Mouse (Mus musculus) right cerebral cortex, postnatal 36 days (tissue): Measurements from ENCODE around the gene Sorbs1.

ENCODE experiments used
- DNase-seq, 2 experiments: peaks; one replicate each; pipeline ENCODE4 v3.0.0; 2022; ENCODE audit warnings: low spot score in 2 of 2, mixed read lengths in 1 of 2

Gene Sorbs1

DNA sequence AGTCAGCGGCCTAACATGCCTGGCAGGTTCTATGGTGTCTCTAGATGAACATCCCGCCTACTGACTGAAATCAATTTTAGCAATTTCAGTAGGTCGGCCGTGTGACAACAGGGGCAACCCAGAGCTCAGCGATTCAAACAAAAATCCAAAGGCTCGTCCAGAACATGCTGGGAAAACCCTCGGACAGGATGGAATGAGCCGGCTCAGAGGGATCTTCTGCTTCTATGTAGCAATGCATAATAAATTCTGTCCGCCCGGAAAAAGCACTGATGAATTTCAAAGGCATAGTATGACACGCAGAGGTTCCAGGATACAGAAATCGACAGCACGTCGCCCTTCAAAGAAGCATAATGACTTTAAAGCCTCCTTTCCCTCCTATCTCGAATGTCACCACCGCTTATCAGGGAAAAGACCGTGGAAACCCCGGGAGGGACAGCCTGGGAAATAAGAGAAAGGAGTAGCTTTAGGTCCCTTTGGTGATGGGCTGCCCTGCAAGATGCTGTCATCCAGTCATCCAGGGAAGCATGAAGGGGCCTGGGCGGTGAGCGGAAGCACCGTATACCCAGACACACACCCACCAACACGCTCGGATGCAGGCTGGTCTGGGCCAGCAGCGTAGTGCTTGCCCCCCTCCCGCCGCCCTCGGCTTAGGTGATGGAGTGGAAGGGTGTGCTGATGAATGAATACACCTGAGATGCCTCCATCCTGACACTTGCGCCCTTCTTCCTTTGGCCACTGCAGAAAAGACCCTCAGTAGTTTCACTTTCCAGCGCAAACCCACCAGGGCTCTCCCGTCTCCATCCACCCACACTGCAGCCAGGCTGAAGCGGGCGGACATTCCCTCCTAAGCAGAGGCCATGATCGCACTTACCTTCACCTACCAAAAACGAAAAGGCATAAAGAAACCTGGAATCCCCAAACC is 818 bp downstream of the Sorbs1 start:
- peak in 1 of 2 experiments; percentile 34 for DNase-seq

DNA sequence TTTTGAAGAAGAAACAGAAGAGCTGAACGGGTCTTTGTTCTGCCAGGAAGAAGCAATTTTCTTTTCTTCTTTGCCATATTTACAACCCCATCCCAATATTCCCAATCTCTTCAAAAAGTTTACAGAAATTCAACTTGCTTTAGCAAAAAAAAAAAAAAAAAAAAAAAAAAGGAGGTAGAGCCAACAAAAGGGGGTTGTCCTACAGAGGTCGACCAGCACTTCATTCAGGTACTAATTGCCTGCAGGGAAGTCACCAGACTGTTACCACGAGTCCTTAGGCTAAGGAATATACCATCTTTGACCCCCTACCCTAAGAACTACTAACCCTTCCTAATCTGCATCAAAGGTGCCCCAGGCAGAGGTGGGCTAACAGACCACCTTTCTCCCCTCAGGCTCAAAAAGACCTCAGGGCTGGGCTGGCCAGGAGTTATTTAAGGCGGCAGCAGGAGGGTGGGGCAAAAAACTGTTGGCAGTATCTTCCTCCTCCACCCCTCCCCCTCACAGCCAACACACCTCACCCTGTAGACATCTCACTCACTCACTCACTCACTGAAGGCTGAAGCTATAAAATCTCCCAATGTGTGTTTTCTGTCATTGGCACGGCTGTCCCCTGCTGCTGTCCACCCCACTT is 1.8 kb downstream of the Sorbs1 start:
- no peak for DNase-seq

DNA sequence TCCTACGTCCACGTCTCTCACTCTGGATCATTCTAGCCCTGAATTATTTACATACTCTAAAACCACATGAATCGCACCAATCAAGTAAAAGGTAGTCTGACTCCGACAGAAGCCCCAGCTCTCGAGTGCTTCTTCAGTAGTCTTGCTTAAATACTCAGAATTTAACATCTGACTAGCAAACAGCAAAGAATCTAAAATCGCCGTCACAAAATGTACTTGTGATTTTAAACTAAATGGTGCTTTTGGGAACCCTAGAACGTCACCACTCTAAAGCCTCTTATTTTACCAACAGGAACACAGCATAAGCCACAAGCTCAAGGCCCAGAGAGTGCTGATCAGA is 2.5 kb downstream of the Sorbs1 start:
- no peak for DNase-seq

DNA sequence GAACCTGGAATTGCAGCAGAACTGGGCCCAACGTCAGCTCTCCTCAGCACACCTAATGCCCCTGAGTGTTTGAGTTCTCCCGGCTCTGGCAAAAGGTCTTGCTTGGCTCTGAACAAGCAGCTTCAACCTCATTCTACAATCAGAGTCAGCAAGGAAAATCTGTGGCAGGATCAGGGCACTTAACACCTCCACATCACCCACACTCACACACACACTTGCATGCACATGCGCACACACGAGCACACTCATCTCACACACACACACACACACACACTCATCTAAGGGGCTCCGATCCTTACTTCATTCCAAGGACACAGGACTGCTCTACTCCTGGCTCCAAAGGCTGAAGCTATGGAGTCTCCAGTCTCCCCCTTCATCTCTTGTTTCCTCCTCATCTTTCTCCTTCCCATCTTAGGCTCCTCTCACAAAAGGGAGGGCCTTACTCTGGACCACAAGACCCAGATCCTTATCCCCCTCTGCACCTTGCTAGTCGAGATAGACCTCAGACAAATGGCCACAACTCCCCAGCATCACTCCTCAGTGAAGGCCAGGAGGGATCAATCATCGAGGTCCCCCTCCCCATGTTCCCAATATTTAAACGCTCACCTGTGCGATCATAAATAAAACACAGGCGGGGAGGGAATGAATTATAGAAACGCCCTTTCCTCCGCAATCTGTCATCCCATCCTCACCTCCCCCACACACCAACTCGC is 3.0 kb downstream of the Sorbs1 start:
- DNase-seq: no peak

DNA sequence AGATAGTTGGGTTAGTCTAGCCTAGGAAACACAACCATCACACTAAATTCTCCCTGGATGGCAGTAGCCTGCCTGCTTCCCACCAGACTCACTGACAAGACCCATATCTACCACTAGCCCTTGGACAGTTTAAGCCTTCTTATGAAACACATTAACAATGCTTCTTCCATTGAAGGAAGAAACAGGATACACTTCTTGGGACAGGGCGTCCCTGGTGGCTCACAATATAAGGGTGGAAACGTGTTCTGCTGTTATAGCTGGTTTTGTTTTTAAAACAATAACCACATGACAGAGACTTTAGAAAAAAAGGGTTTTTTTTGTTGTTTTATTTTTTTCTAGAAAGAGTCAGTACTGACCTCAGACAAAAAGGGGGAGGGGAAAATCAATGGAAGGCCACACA is 4.3 kb downstream of the Sorbs1 start:
- DNase-seq: no peak

DNA sequence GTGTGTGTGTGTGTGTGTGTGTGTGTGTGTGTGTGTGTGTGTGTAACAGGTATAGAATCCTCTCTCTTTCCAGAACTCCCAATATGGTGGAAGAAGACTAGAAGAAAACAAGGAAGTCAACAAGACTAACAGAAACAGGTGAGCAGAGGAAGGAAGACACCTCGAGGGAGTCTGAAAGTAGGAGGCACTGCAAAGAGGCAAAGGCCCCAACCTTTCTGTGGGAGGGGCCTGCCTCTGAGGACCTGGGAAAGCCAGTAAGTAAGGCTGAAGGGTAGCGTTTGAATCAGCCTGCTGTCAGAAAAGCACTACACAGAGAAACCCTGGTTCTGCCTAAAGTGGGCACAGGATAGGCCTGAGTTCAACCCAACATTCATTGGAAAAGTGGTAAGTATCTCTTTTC is 4.7 kb downstream of the Sorbs1 start:
- DNase-seq: no peak

DNA sequence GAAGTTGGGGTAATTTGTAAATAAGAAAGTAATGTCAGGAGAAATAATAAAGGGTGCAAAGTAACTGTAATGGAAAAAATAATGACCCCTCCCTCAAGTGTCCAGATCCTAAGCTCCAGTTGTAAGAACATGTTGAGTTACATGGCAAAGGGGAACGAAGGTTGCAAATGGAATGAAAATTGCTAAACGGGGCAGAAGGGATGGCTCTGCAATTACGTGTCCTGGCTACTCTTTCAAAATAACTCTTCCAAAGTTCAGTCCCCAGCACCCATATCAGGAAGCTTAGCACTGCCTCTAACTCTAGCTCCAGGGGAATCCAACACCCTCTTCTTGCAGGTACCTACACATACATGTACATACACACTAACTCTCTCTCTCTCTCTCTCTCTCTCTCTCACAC is 6.6 kb downstream of the Sorbs1 start:
- DNase-seq: no peak

GRCm38 (mm10) chr19:40504336-40504735 is 9.2 kb downstream of the Sorbs1 start:
- DNase-seq: no peak

DNA sequence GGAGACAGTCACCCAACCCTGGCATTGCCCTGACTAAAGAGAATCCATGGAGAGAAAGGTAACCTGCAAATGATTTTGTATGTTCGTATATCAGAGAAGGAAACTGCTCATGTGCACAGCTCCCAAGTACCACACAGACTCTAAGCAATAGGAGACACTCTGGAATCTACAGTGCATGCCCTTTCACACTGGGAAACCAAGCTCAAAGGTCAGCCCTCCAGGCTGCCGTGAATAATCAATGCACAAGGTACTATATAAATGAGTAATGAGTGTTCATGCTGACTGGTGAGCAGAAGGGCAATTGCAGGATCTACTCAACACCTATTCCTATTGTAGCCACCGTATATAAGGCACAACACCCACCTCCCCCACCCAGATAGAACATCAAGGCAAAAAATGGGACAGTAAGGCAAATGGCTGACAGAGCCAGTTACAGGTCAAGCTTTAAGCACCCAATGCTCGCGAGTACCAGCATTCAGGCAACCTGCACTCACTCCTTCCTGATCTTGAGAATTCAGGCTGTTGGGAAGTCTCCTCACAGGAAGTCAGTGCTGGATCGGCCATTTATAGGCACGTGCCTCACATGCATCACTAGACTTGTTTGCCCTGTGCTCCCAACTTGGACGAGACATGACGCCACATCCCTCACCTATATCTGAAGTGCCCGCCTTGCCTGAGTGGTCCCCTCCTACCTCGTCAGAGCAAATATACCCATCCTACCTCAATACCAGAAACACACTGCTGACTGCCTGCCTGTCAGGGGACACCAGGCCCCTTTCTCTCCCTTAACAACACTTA is 13.4 kb downstream of the Sorbs1 start:
- no peak for DNase-seq

DNA sequence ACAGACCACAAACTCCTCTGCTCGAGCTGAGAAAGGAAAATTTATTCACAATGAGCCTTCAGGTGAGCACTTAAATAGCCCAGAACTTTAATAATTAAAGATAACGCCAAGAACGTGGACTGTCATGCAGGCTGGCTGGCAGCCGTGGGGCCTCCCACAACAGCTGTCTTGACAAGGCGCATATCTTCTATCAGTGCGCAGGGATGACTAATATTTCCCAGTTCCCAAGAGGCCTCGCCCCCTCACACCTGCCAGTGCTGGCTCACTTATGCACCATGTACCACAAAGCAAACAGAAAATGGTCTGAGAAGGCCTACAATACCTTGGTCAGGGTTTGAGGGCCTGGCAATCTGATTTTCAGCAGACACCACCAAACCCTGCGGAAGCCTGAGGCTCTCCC is 14.4 kb downstream of the Sorbs1 start:
- peak; percentile 44 to 58 for DNase-seq

DNA sequence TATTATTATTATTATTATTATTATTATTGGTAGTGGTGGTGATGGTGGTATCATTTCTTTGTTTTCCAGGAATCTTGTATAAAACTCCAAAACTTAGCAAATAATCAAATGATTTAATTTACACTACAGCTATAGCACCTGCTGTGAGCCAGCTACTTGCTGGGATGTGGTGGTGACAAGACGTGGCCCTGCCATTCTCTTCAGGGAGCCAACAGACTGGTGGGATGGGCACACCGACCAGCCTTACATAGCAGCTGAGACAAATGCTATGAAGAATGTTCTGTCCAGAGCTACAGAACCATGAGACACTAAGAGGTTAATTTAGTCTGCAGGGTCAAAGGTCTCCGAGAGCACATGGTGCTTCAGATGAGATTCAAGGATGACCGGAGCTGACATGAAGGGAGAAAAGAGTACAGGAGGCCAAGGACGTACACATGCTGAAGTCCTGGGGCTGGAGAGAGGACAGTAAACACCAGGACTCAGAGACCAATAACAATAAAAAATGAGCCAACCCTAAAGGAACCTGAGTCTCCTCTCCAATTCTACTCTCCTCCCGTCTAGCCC is 15.3 kb downstream of the Sorbs1 start:
- DNase-seq: no peak

DNA sequence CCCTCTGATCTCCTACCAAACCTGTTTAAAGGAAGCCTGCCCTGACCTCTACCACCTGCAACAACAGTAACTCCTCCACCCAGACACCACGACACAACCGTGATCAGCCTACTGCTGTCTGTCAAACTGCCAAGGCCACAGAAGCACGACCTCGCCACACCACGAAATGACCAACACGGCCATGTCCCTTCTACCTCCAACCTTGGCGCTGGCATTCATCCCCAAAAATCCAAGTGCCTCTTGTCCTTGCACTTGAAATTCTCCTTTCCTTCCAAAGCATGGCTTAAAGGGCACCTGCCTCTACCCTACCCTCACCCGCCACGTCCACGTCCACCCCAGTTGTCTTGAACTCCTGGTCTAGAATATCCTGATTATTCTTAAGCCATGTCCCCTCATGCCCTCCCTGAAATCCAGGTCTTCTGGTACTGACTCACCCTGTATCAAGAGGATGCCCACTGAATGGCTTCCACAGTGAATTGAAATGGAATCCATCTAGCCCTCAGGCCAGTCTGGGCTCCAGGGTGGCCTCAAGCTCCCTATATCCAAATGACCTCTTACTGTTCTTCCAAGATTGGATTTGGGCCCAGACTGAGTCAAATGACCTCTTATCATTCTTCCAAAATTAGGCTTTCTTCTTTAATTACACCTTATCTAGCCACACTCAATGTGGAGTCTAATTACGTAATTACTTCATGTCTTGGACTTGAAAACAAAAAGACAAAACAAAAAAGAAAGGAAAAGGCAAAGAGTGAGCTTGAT is 16.9 kb downstream of the Sorbs1 start:
- DNase-seq: no peak

GRCm38 (mm10) chr19:40496071-40496470 is 17.5 kb downstream of the Sorbs1 start:
- DNase-seq: no peak

DNA sequence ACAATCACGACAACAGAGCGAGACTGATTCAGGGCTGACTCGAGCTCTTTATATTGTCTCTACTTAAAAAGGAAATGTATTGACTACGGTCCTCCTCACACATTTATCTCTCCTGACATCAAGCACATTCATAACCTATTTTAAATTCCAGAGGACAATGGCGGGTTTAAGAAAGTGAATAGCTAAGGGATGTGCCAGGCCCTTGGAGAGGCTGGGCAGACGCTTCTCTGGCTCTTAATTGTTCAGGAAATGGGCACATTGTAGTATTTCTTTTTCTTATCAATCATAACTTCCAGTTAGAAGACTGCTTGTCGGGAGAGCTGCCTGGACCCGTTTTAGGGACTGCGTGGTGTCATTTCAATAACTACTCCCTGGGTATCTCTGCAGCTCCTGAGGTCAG is 20.7 kb downstream of the Sorbs1 start:
- DNase-seq: no peak

DNA sequence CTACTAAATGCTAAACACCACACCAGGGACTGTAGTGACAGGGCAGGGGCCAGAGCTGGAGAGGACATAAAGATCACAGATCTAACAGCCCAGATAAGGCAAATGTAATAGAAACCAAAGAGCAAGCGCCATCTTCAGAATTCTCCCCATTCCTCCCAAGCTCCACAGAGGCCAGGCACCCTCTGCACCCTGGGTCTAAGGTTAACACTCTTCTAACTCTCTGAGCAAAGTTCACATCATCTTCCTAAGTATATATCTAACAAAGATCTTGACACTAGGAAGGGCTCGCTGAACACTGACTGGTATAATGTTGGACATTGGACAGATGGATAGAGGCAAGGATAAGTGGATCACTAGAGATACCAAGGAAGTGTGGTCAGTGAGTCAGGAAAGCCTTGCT is 22.1 kb downstream of the Sorbs1 start:
- DNase-seq: no peak

DNA sequence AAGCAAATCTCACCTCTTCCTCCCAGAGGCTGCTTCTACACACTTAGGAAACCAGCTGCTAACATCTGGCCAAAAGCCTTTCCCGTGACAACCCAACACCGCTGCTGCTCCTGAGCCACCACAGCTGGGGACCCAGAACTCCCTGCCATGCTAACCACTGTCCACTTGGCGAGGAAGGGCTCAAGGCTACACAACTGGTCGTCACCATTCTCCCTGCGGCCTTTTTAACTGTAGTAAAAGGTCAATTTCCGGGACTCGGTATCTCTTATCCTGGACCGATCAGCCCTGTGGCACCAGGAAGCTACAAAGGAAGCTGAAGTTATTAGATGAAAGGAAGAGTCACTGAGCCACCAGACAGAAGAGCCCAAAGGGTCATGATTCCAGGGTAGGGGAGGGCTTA is 22.8 kb downstream of the Sorbs1 start:
- no peak for DNase-seq

- DNase-seq: no peak
Observed at GRCm38 (mm10) chr19:40489633-40490032, 23.9 kb downstream of the Sorbs1 start.

- DNase-seq: no peak
Observed at GRCm38 (mm10) chr19:40488853-40489454, 24.6 kb downstream of the Sorbs1 start.

DNA sequence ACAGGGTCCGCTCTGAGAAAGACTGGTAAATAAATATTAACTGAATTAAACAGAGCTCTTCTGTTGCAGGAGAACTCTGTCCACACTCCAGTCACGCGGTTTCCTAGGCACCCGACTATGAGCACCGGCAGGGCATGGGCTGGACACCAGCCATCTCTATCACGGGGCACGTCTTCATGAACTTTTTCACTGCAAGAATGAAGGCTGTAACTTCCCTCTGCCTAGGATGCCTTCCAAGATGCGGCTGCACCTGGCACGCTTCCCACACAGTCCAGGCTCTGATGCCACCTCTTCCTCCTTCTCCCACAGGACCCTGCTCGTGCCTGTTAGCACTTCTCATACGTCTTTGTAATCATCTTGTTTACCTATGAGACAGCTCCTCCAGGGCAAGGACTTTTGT is 26.0 kb downstream of the Sorbs1 start:
- no peak for DNase-seq

DNA sequence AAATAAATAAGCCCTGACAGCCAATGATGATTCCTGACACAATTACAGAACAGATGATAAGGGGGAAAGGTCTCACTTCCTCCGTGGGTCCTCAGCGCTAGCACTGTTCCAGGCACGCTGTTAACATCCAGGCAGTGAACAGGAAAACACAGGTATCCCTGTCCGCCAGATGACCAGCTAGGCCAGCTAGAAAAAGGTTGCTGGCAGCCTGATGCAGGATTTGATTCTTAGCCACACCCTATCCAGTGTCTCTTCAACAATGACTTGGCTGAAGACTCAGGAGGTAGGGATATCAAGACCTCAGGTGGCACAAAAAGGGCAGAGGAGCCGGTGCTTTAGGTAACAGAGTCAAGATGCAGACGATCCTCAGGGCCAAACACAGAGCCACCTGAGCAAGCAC is 32.5 kb downstream of the Sorbs1 start:
- DNase-seq: no peak
